Comparison of ENCODE assay signal across 8 mouse cellular contexts in genomic region chr5:35379815-35380214, GRCm38 (mm10). TPM values are rescaled to one million over a fixed set of nuclear protein-coding genes. Genes with fewer than 3 reads are reported as not detected.
DNase-seq lines count a peak whose midpoint lies in the region; ATAC-seq lines count a peak whose summit lies in the region.
"Had no signal": no experiment of that assay in that cellular context is flagged by ENCODE, and none has a peak within 500 bp of the region (broad histone marks: within the 10 kb centered on the region; RNA-seq: fewer than 3 reads in every experiment).

No protein-coding gene starts in this region.

- H3K4me2 ChIP-seq in hindbrain, embryonic 14.5 days (replicated peaks), result no peak overlapping the region
- H3K4me2 ChIP-seq in hindbrain, embryonic 12.5 days (replicated peaks), result no peak overlapping the region
- H3K4me2 ChIP-seq: lung, embryonic 15.5 days had no signal

- DNase-seq in hindbrain, embryonic 14.5 days (ENCODE audit: low spot score), result peak; percentile 92
- peak; percentile 47 for DNase-seq in thymus, postnatal 4 days
- no peak for DNase-seq in thymus, postnatal 14 days
- DNase-seq in c-Kit-positive CD71-negative TER-119-negative erythroid progenitor cells, embryonic 14.5 days (ENCODE audit: low read depth), result peak; percentile 25
- DNase-seq in limb, embryonic 10.5 days (ENCODE audit: low spot score), result peak; percentile 69

- no peaks in the 10 kb centered on the region for H3K9me3 ChIP-seq in hindbrain, embryonic 14.5 days (ENCODE audit: control insufficient read depth, low read length)
- H3K9me3 ChIP-seq in hindbrain, embryonic 12.5 days (replicated peaks), result no peaks in the 10 kb centered on the region
- H3K9me3 ChIP-seq in limb, embryonic 10.5 days (replicated peaks), result no peaks in the 10 kb centered on the region
- H3K9me3 ChIP-seq: lung, embryonic 15.5 days had no signal

- H3K4me1 ChIP-seq in hindbrain, embryonic 14.5 days (replicated peaks; ENCODE audit: control insufficient read depth, insufficient read depth, low read length), result no peaks in the 10 kb centered on the region
- no peaks in the 10 kb centered on the region for H3K4me1 ChIP-seq in hindbrain, embryonic 12.5 days
- H3K4me1 ChIP-seq in limb, embryonic 10.5 days, result no peaks in the 10 kb centered on the region
- H3K4me1 ChIP-seq: lung, embryonic 15.5 days had no signal

- no peak overlapping the region for H3K27ac ChIP-seq in hindbrain, embryonic 14.5 days
- H3K27ac ChIP-seq in hindbrain, embryonic 12.5 days, result no peak overlapping the region
- H3K27ac ChIP-seq in limb, embryonic 10.5 days, result no peak overlapping the region
- H3K27ac ChIP-seq: lung, embryonic 15.5 days had no signal

- no peak overlapping the region for H3K9ac ChIP-seq in hindbrain, embryonic 14.5 days
- no peak overlapping the region for H3K9ac ChIP-seq in hindbrain, embryonic 12.5 days
- H3K9ac ChIP-seq: lung, embryonic 15.5 days had no signal

- ATAC-seq in hindbrain, embryonic 14.5 days (ENCODE audit: low FRiP score), result no peak
- no peak for ATAC-seq in hindbrain, embryonic 12.5 days (ENCODE audit: low FRiP score)
- no peak for ATAC-seq in activated CD4-positive, CD25-positive, alpha-beta regulatory T cell, adult 4 months

- no peak overlapping the region for H3K4me3 ChIP-seq in hindbrain, embryonic 14.5 days (replicated peaks; ENCODE audit: low read length)
- H3K4me3 ChIP-seq in hindbrain, embryonic 12.5 days, result no peak overlapping the region
- no peak overlapping the region for H3K4me3 ChIP-seq in limb, embryonic 10.5 days
- H3K4me3 ChIP-seq: lung, embryonic 15.5 days had no signal

- peaks cover 92% of the 10 kb centered on the region for H3K27me3 ChIP-seq in hindbrain, embryonic 14.5 days (ENCODE audit: control insufficient read depth, insufficient read depth, low read length)
- H3K27me3 ChIP-seq in hindbrain, embryonic 12.5 days, result peaks cover 97% of the 10 kb centered on the region
- peaks cover 100% of the 10 kb centered on the region for H3K27me3 ChIP-seq in limb, embryonic 10.5 days (ENCODE audit: low read depth, poor library complexity, severe bottlenecking)

- under 1% methylated on average over 4 of the region's 4 CpGs for WGBS in hindbrain, embryonic 14.5 days
- 4% methylated on average over 4 of the region's 4 CpGs for WGBS in hindbrain, embryonic 12.5 days
- WGBS in limb, embryonic 10.5 days, result 3% methylated on average over 4 of the region's 4 CpGs

- H3K36me3 ChIP-seq in hindbrain, embryonic 14.5 days (replicated peaks; ENCODE audit: control insufficient read depth, insufficient read depth), result no peaks in the 10 kb centered on the region
- no peaks in the 10 kb centered on the region for H3K36me3 ChIP-seq in hindbrain, embryonic 12.5 days
- no peaks in the 10 kb centered on the region for H3K36me3 ChIP-seq in limb, embryonic 10.5 days
- H3K36me3 ChIP-seq: lung, embryonic 15.5 days had no signal

RNA-seq across cellular contexts. Expression of gene Hmx1, which starts 9.1 kb away (rescaled TPM):
- polyA plus RNA-seq in hindbrain, embryonic 14.5 days (2014; fragmentation: Nextera tagmentation; extraction: Ambion mirVana), result 0.26 TPM in 1 of 2 replicates, not detected in the other
- polyA plus RNA-seq in hindbrain, embryonic 12.5 days (2016; fragmentation: Nextera tagmentation; extraction: Ambion mirVana), result 15.5 and 17.3 TPM in 2 replicates
- 0.13 and 0.35 TPM in 2 replicates for polyA plus RNA-seq in limb, embryonic 10.5 days (2016; fragmentation: Nextera tagmentation; extraction: Ambion mirVana)
- not detected for polyA plus RNA-seq in activated CD4-positive, CD25-positive, alpha-beta regulatory T cell, adult 4 months (2017; shearing (Covaris generic))

Comparison
In these comparisons a context has a peak if more than half of its experiments do, and no peak if none do; other contexts are left out.
1. RNA of gene Hmx1, which starts 9.1 kb away (polyA plus RNA-seq): 15.5 to 17.3 TPM in hindbrain, embryonic 12.5 days; 0.13 to 0.35 TPM in limb, embryonic 10.5 days, 0.26 TPM in hindbrain, embryonic 14.5 days and not detected in activated CD4-positive, CD25-positive, alpha-beta regulatory T cell, adult 4 months; every median in the first group is over 10 times any median in the second.